Mouse (Mus musculus) v-Abl transformed pro-B cells (cell line): Measurements from ENCODE around the gene AU018091.
"Not testable (repeated sequence)": the region's sequence is repeated elsewhere in the genome, so short reads cannot be mapped to it uniquely, and the experiment has no call there.

ENCODE experiments used
- in situ Hi-C, 2 experiments: fragments of 400-800 bp; cut with MboI; formaldehyde crosslinking; loops; one replicate each; pipeline ENCODE4 v1.15.1; 2025; ENCODE audit not compliant: unreplicated experiment in 2 of 2

Gene AU018091

GRCm38 (mm10) chr7:3168296-3168695 lies 707 bp downstream of the AU018091 start:
- in situ Hi-C loops, result no loop called here

GRCm38 (mm10) chr7:3166270-3166669 lies 2.7 kb downstream of the AU018091 start:
- in situ Hi-C loops, result no loop called here

GRCm38 (mm10) chr7:3164991-3165390 lies 4.0 kb downstream of the AU018091 start:
- in situ Hi-C loops, result no loop called here

- in situ Hi-C loops, result no loop called here
Observed at GRCm38 (mm10) chr7:3164381-3164780, 4.6 kb downstream of the AU018091 start.

- in situ Hi-C loops, result no loop called here
Observed at GRCm38 (mm10) chr7:3150376-3150775, 18.6 kb downstream of the AU018091 start.

- in situ Hi-C loops, result no loop called here
Observed at GRCm38 (mm10) chr7:3146072-3146471, 22.9 kb downstream of the AU018091 start.

GRCm38 (mm10) chr7:3143329-3143728 lies 25.7 kb downstream of the AU018091 start:
- in situ Hi-C loops, result no loop called here

GRCm38 (mm10) chr7:3135606-3136005 lies 33.4 kb downstream of the AU018091 start:
- in situ Hi-C loops, result no loop called here

- in situ Hi-C loops, result no loop called here
Observed at GRCm38 (mm10) chr7:3134654-3135053, 34.3 kb downstream of the AU018091 start.

- in situ Hi-C loops, result no loop called here
Observed at GRCm38 (mm10) chr7:3130342-3130741, 38.7 kb downstream of the AU018091 start.

- in situ Hi-C loops, result not testable (repeated sequence)
Observed at GRCm38 (mm10) chr7:3128564-3128963, 40.4 kb downstream of the AU018091 start.

- in situ Hi-C loops, result not testable (repeated sequence)
Observed at GRCm38 (mm10) chr7:3111193-3111592, 57.8 kb downstream of the AU018091 start.

- in situ Hi-C loops, result not testable (repeated sequence)
Observed at GRCm38 (mm10) chr7:3106516-3107077, 62.4 kb downstream of the AU018091 start.
